Mouse (Mus musculus): ENCODE results near the gene Mdm2. TPM values are rescaled to one million over a fixed set of nuclear protein-coding genes. Genes with fewer than 3 reads are reported as not detected.
A peak's percentile ranks its signal among the peaks of the same experiment; 100 is the strongest.

Mdm2 gene
- polyA plus RNA-seq, 1 experiment from 2014 or later, result 56.0 TPM

DNA sequence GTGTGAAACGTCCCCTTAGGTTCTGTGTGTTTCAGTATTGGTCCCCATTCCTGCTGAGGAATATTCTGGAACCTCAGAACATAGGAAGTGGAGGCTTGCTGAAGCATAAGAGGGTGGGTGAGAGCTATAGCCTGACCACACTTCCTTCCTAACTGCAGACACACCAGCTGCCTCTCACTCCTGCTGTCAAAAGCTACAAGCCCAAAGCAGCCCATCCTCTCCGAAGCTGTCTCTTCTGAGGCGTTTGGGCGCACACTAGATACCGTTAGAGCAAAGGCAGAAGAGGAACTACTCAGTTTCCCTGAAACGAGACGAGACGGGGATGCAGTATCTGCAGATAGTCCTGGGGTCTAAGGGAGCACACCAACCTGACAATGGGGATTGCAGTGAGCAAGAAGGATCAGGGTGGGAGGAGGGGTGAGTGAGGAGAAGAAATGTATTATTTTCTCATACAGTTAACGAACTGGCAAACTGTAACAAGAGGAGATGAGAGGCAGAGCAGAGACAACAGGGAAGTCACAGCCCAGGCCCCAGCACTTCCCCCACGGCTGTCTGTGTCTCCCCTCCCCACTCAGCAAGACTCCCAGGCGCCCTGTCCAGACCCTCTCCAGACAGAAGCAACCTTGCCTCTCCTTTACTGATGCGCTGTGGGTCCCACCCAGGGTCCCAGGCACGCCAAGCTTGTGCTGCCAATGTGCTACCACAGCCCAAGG lies 44.7 kb upstream of the Mdm2 start:
- no peak overlapping the region; the same call in 1 of the 2 replicates for H3K4me2 ChIP-seq
- no peaks in the 10 kb centered on the region for H3K4me1 ChIP-seq (replicated peaks; ENCODE audit: control insufficient read depth, insufficient read depth, low read length)
- 66% methylated on average over 13 of the region's 13 CpGs for WGBS
- no peak overlapping the region for H3K9ac ChIP-seq (ENCODE audit: low read depth, low read length)
- DNase-seq (ENCODE audit: low spot score) (no peak), ATAC-seq (replicated peaks; ENCODE audit: low FRiP score) (peak; percentile 20; the same call in 1 of the 2 replicates)
- H3K9me3 ChIP-seq (ENCODE audit: control insufficient read depth, low read length), result no peaks in the 10 kb centered on the region
- H3K27me3 ChIP-seq (replicated peaks; ENCODE audit: control insufficient read depth, insufficient read depth, low read length), result no peaks in the 10 kb centered on the region
- peaks cover 74% of the 10 kb centered on the region for H3K36me3 ChIP-seq (ENCODE audit: control insufficient read depth, insufficient read depth, low read length)
- H3K27ac ChIP-seq (ENCODE audit: low read depth, low read length), result peak overlapping the region; percentile 54
- H3K4me3 ChIP-seq (ENCODE audit: low read depth, low read length), result no peak overlapping the region

- no peak overlapping the region for H3K27ac ChIP-seq (ENCODE audit: low read depth, low read length)
- 91% methylated on average over 7 of the region's 7 CpGs for WGBS
- no peak overlapping the region for H3K4me3 ChIP-seq (ENCODE audit: low read depth, low read length)
- H3K4me1 ChIP-seq (replicated peaks; ENCODE audit: control insufficient read depth, insufficient read depth, low read length), result no peaks in the 10 kb centered on the region
- no peaks in the 10 kb centered on the region for H3K27me3 ChIP-seq (replicated peaks; ENCODE audit: control insufficient read depth, insufficient read depth, low read length)
- no peak overlapping the region for H3K4me2 ChIP-seq
- no peak overlapping the region for H3K9ac ChIP-seq (ENCODE audit: low read depth, low read length)
- no peaks in the 10 kb centered on the region for H3K9me3 ChIP-seq (ENCODE audit: control insufficient read depth, low read length)
- no peak for ATAC-seq (replicated peaks; ENCODE audit: low FRiP score)
- peaks cover 75% of the 10 kb centered on the region for H3K36me3 ChIP-seq (ENCODE audit: control insufficient read depth, insufficient read depth, low read length)
- DNase-seq (ENCODE audit: low spot score), result no peak
Observed at GRCm38 (mm10) chr10:117754609-117754940, 44.0 kb upstream of the Mdm2 start.

DNA sequence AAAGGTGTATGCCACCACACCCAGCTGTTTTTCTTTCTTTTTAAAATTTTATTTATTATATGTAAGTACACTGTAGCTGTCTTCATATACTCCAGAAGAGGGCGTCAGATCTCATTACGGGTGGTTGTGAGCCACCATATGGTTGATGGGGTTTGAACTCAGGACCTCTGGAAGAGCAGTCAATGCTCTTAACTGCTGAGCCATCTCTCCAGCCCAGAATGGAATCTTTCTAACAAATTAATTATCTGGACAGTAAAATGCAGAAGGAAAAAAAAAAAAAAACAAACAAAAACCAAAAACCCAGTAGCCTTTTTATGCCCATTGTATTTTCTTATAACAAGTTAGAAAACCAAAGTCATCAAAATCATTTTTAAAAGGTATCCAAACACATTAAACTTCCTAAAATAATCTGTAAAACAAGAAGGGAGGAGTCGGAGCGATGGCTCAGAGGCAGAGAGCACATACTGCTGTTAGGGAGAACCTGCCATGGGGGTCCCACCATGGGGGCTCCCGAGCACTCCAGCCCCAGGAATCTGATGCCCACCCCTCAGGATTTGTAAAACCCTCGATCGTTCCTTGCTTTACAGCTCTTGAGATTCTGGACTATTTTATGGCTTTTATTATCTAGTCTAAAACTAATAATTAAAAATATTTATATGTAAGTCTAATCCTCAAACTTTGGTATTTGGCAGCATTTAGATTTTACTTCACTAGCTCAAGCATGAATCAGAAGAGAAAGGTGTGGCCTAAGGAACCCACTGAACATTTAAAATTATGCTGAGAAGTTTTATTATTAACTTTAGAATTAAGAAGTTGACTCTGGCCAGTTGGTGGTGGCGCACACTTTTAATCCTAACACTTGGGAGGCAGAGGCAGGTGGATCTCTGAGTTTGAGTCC lies 43.4 kb upstream of the Mdm2 start:
- WGBS, result 87% methylated on average over 8 of the region's 8 CpGs

GRCm38 (mm10) chr10:117752851-117753647 lies 42.5 kb upstream of the Mdm2 start:
- Histone ChIP-seq H3K27ac (ENCODE audit: low read depth, low read length) (no peak overlapping the region), H3K9ac (ENCODE audit: low read depth, low read length) (no peak overlapping the region), H3K9me3 (ENCODE audit: control insufficient read depth, low read length) (no peaks in the 10 kb centered on the region), H3K4me3 (ENCODE audit: low read depth, low read length) (no peak overlapping the region), H3K4me2 (no peak overlapping the region), H3K27me3 (replicated peaks; ENCODE audit: control insufficient read depth, insufficient read depth, low read length) (no peaks in the 10 kb centered on the region), H3K36me3 (ENCODE audit: control insufficient read depth, insufficient read depth, low read length) (peaks cover 67% of the 10 kb centered on the region), H3K4me1 (replicated peaks; ENCODE audit: control insufficient read depth, insufficient read depth, low read length) (no peaks in the 10 kb centered on the region)
- DNase-seq (ENCODE audit: low spot score), result no peak
- ATAC-seq (replicated peaks; ENCODE audit: low FRiP score), result no peak
- 95% methylated on average over 5 of the region's 5 CpGs for WGBS

More for the DNA sequence above, 43.4 kb upstream of the Mdm2 start:
- no peak for DNase-seq (ENCODE audit: low spot score)
- Histone ChIP-seq H3K27me3 (replicated peaks; ENCODE audit: control insufficient read depth, insufficient read depth, low read length) (no peaks in the 10 kb centered on the region), H3K4me3 (ENCODE audit: low read depth, low read length) (no peak overlapping the region), H3K4me1 (replicated peaks; ENCODE audit: control insufficient read depth, insufficient read depth, low read length) (no peaks in the 10 kb centered on the region), H3K9ac (ENCODE audit: low read depth, low read length) (no peak overlapping the region), H3K4me2 (no peak overlapping the region), H3K36me3 (ENCODE audit: control insufficient read depth, insufficient read depth, low read length) (peaks cover 73% of the 10 kb centered on the region), H3K27ac (ENCODE audit: low read depth, low read length) (no peak overlapping the region), H3K9me3 (ENCODE audit: control insufficient read depth, low read length) (no peaks in the 10 kb centered on the region)
- no peak for ATAC-seq (replicated peaks; ENCODE audit: low FRiP score)

DNA sequence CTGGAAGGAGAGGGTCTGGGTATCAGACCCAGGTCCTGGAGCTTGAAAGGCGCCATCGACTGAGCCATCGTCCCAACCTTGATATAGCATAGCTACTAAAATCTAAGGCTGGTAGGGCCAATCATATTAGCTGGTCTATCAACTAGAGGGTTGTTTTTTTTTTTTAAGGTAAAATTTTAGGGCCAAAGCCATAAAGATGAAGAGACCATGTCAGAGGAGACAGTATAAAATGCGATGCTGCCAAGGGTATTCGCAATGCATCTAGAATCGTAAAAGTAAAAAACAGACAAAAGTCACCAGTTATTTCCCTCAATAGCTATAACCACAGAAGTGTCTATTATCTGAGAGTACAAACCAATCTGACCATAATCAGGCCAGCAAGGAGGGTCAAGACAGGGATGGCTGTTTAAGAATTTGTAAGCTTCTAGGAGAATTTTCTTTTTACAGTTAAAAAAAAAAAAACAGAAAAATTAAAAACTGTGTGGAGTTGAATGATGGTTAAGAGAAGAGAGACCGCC lies 41.8 kb upstream of the Mdm2 start:
- no peak for ATAC-seq (replicated peaks; ENCODE audit: low FRiP score)
- no peak overlapping the region for H3K4me2 ChIP-seq
- H3K4me1 ChIP-seq (replicated peaks; ENCODE audit: control insufficient read depth, insufficient read depth, low read length), result no peaks in the 10 kb centered on the region
- no peaks in the 10 kb centered on the region for H3K9me3 ChIP-seq (ENCODE audit: control insufficient read depth, low read length)
- no peak overlapping the region for H3K9ac ChIP-seq (ENCODE audit: low read depth, low read length)
- H3K36me3 ChIP-seq (ENCODE audit: control insufficient read depth, insufficient read depth, low read length), result peaks cover 63% of the 10 kb centered on the region
- H3K27ac ChIP-seq (ENCODE audit: low read depth, low read length), result no peak overlapping the region
- 95% methylated on average over 7 of the region's 7 CpGs for WGBS
- no peak overlapping the region for H3K4me3 ChIP-seq (ENCODE audit: low read depth, low read length)
- DNase-seq (ENCODE audit: low spot score), result no peak
- no peaks in the 10 kb centered on the region for H3K27me3 ChIP-seq (replicated peaks; ENCODE audit: control insufficient read depth, insufficient read depth, low read length)

DNA sequence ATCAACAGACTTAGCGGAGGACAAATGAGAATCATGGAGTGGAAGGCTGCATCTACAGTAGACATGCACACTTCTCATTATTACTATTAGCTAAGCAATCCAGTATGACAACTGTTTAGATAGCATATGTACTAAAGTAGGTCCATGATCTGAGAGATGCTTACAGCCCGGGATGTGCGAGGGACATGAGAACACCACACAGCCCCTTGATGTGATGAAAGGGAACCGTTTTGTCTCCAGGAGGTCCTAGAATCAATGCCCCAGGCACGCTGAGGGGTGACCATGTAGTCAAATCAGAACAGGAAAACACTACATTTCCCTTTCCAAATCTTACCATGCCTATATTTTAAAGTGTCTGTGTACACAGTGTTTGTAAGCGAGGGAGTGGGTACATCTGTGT lies 41.2 kb upstream of the Mdm2 start:
- no peaks in the 10 kb centered on the region for H3K27me3 ChIP-seq (replicated peaks; ENCODE audit: control insufficient read depth, insufficient read depth, low read length)
- H3K36me3 ChIP-seq (ENCODE audit: control insufficient read depth, insufficient read depth, low read length), result peaks cover 58% of the 10 kb centered on the region
- H3K4me1 ChIP-seq (replicated peaks; ENCODE audit: control insufficient read depth, insufficient read depth, low read length), result no peaks in the 10 kb centered on the region
- no peaks in the 10 kb centered on the region for H3K9me3 ChIP-seq (ENCODE audit: control insufficient read depth, low read length)
- ATAC-seq (replicated peaks; ENCODE audit: low FRiP score) (no peak), DNase-seq (ENCODE audit: low spot score) (no peak)
- no peak overlapping the region for H3K27ac ChIP-seq (ENCODE audit: low read depth, low read length)
- no peak overlapping the region for H3K4me3 ChIP-seq (ENCODE audit: low read depth, low read length)
- H3K9ac ChIP-seq (ENCODE audit: low read depth, low read length), result no peak overlapping the region
- H3K4me2 ChIP-seq, result no peak overlapping the region
- 92% methylated on average over 6 of the region's 6 CpGs for WGBS

GRCm38 (mm10) chr10:117751282-117751610 lies 40.7 kb upstream of the Mdm2 start:
- H3K9me3 ChIP-seq (ENCODE audit: control insufficient read depth, low read length), result no peaks in the 10 kb centered on the region
- H3K36me3 ChIP-seq (ENCODE audit: control insufficient read depth, insufficient read depth, low read length), result peaks cover 55% of the 10 kb centered on the region
- DNase-seq (ENCODE audit: low spot score), result no peak
- no peak overlapping the region for H3K27ac ChIP-seq (ENCODE audit: low read depth, low read length)
- H3K27me3 ChIP-seq (replicated peaks; ENCODE audit: control insufficient read depth, insufficient read depth, low read length), result no peaks in the 10 kb centered on the region
- H3K4me1 ChIP-seq (replicated peaks; ENCODE audit: control insufficient read depth, insufficient read depth, low read length), result no peaks in the 10 kb centered on the region
- no peak overlapping the region for H3K9ac ChIP-seq (ENCODE audit: low read depth, low read length)
- no peak overlapping the region for H3K4me3 ChIP-seq (ENCODE audit: low read depth, low read length)
- no peak overlapping the region for H3K4me2 ChIP-seq
- WGBS, result 96% methylated on average over 14 of the region's 14 CpGs
- ATAC-seq (replicated peaks; ENCODE audit: low FRiP score), result no peak

GRCm38 (mm10) chr10:117750529-117751281 lies 40.1 kb upstream of the Mdm2 start:
- no peak overlapping the region for H3K4me3 ChIP-seq (ENCODE audit: low read depth, low read length)

More at GRCm38 (mm10) chr10:117750529-117751281, 40.1 kb upstream of the Mdm2 start:
- no peak overlapping the region for H3K9ac ChIP-seq (ENCODE audit: low read depth, low read length)
- no peaks in the 10 kb centered on the region for H3K4me1 ChIP-seq (replicated peaks; ENCODE audit: control insufficient read depth, insufficient read depth, low read length)
- H3K27ac ChIP-seq (ENCODE audit: low read depth, low read length), result no peak overlapping the region
- no peak for DNase-seq (ENCODE audit: low spot score)
- 95% methylated on average over 5 of the region's 5 CpGs for WGBS
- no peaks in the 10 kb centered on the region for H3K27me3 ChIP-seq (replicated peaks; ENCODE audit: control insufficient read depth, insufficient read depth, low read length)
- ATAC-seq (replicated peaks; ENCODE audit: low FRiP score), result no peak
- no peaks in the 10 kb centered on the region for H3K9me3 ChIP-seq (ENCODE audit: control insufficient read depth, low read length)
- no peak overlapping the region for H3K4me2 ChIP-seq
- H3K36me3 ChIP-seq (ENCODE audit: control insufficient read depth, insufficient read depth, low read length), result peaks cover 50% of the 10 kb centered on the region
